Mouse (Mus musculus) limb, embryonic 14.5 days (tissue): ENCODE results near the gene Zcchc4. TPM values are rescaled to one million over a fixed set of nuclear protein-coding genes. Genes with fewer than 3 reads are reported as not detected.

ENCODE experiments used
- ATAC-seq: fragments of 200-750 bp; cut with Nextera tagmentation; 2 replicates; pipeline ENCODE4 v1.8.0; 2017; ENCODE audit warnings: low read depth, moderate number of reproducible peaks, moderate TSS enrichment; ENCODE audit not compliant: low FRiP score
- DNase-seq: peaks from one replicate; pipeline ENCODE4 v3.0.0-alpha.2; 2015; ENCODE audit warnings: low spot score
- H3K27ac ChIP-seq: fragments of 300-500 bp; sonication (generic); replicated peaks from 2 replicates; pipeline ENCODE4 v1.5.1; 2014; ENCODE audit warnings: low read depth, mild to moderate bottlenecking, low read length, moderate library complexity, mixed read lengths
- H3K27me3 ChIP-seq: fragments of 300-500 bp; sonication (generic); 2 replicates; pipeline ENCODE4 v1.6.1; 2014; ENCODE audit warnings: low read length, mixed read lengths; ENCODE audit not compliant: control insufficient read depth, insufficient read depth
- H3K36me3 ChIP-seq: fragments of 300-500 bp; sonication (generic); 2 replicates; pipeline ENCODE4 v1.6.1; 2014; ENCODE audit warnings: mild to moderate bottlenecking, low read length, moderate library complexity, mixed read lengths; ENCODE audit not compliant: control insufficient read depth, insufficient read depth
- H3K4me1 ChIP-seq: fragments of 300-500 bp; sonication (generic); 2 replicates; pipeline ENCODE4 v1.6.1; 2014; ENCODE audit warnings: antibody characterized with exemption, low read length, mixed read lengths; ENCODE audit not compliant: control insufficient read depth, insufficient read depth
- H3K4me2 ChIP-seq: fragments of 300-500 bp; sonication (generic); replicated peaks from 2 replicates; pipeline ENCODE4 v1.6.1; 2014; ENCODE audit warnings: low read depth, mild to moderate bottlenecking, low read length, moderate library complexity; ENCODE audit not compliant: severe bottlenecking
- H3K4me3 ChIP-seq: fragments of 300-500 bp; sonication (generic); replicated peaks from 2 replicates; pipeline ENCODE4 v1.5.1; 2014; ENCODE audit warnings: low read length
- H3K9ac ChIP-seq: fragments of 300-500 bp; sonication (generic); 2 replicates; pipeline ENCODE4 v1.6.1; 2014; ENCODE audit warnings: mild to moderate bottlenecking, low read depth, low read length, moderate library complexity; ENCODE audit not compliant: severe bottlenecking
- H3K9me3 ChIP-seq: fragments of 300-500 bp; sonication (generic); 2 replicates; pipeline ENCODE4 v1.6.1; 2016; ENCODE audit warnings: low read length; ENCODE audit not compliant: control insufficient read depth
- POLR2A ChIP-seq: fragments of 200-500 bp; IDR thresholded peaks from 2 replicates; pipeline ENCODE4 v1.8.0; 2012; ENCODE audit warnings: inconsistent platforms, mild to moderate bottlenecking, moderate library complexity, borderline replicate concordance; ENCODE audit not compliant: insufficient read depth, insufficient read length; ENCODE audit errors: extremely low read depth
- WGBS: fragments of 180-500 bp; shearing (Covaris S2); extraction: QIAGEN DNeasy Blood & Tissue Kit; methylation state at CpG from one replicate; pipeline ENCODE4 v1.1.7; 2014; 5-methylcytosine and 5-hydroxymethylcytosine counted together
- polyA plus RNA-seq, 2 experiments: library from polyadenylated mRNA; depleted of rRNA in 1 of 2; stranded (reverse) in 1 of 2; unstranded in 1 of 2; fragments of >200 nt; fragmentation: Nextera tagmentation in 1 of 2; extraction: Ambion mirVana in 1 of 2; gene quantifications; 2 replicates each; pipeline versions ENCODE4 v1.2.1 to v1.2.3; 2012 to 2014

Zcchc4 gene
- polyA plus RNA-seq, 2 experiments, result 12.0 to 22.5 TPM

DNA sequence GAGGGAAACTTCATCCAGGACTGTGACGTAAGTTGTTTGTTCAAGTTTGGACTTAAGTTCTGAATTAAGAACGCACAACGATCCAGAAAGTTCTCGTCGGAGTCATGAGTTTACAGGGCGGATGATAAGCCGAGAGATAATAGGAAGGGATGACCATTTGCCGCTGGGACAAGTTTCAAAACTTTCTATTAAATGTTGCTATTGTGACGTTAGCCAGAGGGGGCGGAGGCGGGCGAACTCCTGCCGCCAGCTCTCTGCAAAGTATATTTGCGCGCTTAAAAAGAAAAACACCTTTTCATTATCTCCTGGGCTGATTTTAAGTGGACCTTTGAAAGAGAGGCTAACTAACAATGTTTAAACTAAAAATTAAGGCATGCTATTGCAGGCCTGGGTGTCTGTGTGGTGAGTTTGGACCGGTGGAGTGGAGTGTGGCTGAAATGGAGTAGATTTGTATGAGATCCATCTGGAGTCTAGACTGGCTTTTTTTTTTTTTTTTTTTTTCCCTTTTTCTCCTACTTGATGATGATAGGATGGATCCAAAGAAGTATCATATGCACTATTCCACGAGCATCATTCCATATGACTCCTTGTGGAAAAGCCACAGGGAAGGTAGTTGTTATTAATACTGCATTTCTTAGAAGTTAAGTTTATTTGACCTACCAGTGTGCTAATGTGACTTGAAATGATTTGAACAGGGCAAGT is 32.9 kb upstream of the Zcchc4 start:
- H3K27ac ChIP-seq, result peak overlapping the region; percentile 86
- 4% methylated on average over 17 of the region's 17 CpGs for WGBS

DNA sequence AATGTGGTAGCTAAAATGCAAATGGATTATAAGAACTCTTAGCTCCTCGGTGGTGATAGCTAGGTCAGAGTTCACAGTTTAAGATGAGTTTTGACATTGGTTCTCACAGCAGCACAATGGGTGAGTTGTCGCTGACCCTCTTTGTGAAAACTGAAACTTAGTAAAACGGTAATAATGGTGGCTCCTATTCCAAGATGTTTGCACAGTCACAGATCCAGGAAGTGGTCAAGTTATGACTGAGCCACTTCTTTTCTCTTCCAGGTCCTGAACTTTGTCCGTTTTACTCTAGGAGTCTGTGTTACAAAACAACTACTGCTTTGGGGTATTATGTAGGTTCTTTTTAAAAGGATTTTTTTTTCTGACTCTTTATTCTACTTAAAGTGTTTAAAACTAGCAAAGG is 32.0 kb upstream of the Zcchc4 start:
- DNase-seq (no peak), ATAC-seq (no peak)
- no peak for TF ChIP-seq POLR2A
- Histone ChIP-seq H3K4me3 (0 out of 2 replicates have a peak overlapping the region, but pooled peaks have one; percentile 58), H3K27ac (no peak overlapping the region), H3K9ac (no peak overlapping the region), H3K4me1 (peaks cover 8% of the 10 kb centered on the region; the same call in 1 of the 2 replicates), H3K27me3 (no peaks in the 10 kb centered on the region), H3K9me3 (no peaks in the 10 kb centered on the region), H3K36me3 (no peaks in the 10 kb centered on the region), H3K4me2 (peak overlapping the region; percentile 61)
- WGBS, result 80% methylated on average over 4 of the region's 4 CpGs

More for the DNA sequence above, 32.9 kb upstream of the Zcchc4 start:
- Histone ChIP-seq H3K27me3 (no peaks in the 10 kb centered on the region), H3K4me3 (peak overlapping the region; percentile 58), H3K4me1 (peaks cover 8% of the 10 kb centered on the region; the same call in 1 of the 2 replicates), H3K4me2 (peak overlapping the region; percentile 61), H3K36me3 (no peaks in the 10 kb centered on the region), H3K9me3 (no peaks in the 10 kb centered on the region), H3K9ac (peak overlapping the region; percentile 85)
- no peak for TF ChIP-seq POLR2A
- peak; percentile 58; the same call in 1 of the 2 replicates for ATAC-seq
- peak; percentile 60 for DNase-seq

DNA sequence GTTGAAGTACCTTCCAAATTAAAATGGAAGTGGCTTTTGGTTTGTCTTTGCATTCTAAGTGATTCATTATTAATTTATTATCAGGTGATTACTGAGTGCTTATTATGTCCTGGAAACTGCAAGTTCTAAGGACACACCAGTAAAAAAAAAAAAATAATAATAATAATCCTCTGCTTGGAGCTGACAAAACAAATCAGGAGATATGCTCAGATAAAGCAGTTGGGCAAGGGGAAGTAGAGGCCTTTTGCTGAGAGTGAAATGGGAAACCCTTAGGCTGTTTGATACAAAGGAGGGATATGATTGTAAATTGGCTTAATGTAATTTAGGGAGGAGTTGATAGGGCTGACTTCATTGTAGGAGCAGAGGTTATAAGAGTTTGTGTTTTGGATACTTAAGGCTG is 28.3 kb upstream of the Zcchc4 start:
- H3K4me3 ChIP-seq, result no peak overlapping the region
- H3K27me3 ChIP-seq, result no peaks in the 10 kb centered on the region
- H3K36me3 ChIP-seq, result no peaks in the 10 kb centered on the region
- H3K4me1 ChIP-seq, result peaks cover 8% of the 10 kb centered on the region; the same call in 1 of the 2 replicates
- DNase-seq, result no peak
- no peak overlapping the region for H3K9ac ChIP-seq
- no peak for ATAC-seq
- no peak for TF ChIP-seq POLR2A
- H3K9me3 ChIP-seq, result no peaks in the 10 kb centered on the region
- H3K4me2 ChIP-seq, result no peak overlapping the region
- no peak overlapping the region for H3K27ac ChIP-seq

DNA sequence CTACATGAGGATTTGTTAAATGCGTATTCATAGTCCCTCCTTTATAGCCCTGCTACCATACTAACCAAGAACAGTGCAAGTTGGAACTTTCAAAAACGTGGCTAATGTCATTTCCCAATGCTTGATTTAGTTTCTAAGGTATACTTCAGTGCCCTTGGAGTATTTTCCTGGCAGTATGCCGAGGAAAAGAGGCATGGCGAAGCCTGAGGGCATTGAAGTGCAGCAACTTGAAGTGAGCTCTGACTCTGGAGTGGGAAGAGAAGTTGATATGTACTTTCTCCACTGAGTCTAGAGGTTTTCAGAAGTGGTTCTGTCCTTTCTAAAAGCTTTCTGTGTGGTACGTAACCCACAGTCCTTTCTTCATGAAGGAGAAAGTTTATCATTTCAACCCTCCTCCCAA is 26.5 kb upstream of the Zcchc4 start:
- Histone ChIP-seq H3K36me3 (no peaks in the 10 kb centered on the region), H3K4me3 (no peak overlapping the region), H3K27me3 (no peaks in the 10 kb centered on the region), H3K27ac (no peak overlapping the region), H3K4me1 (0 out of 2 replicates have a peak, but pooled peaks cover 2% of the 10 kb centered on the region), H3K9ac (no peak overlapping the region), H3K9me3 (no peaks in the 10 kb centered on the region), H3K4me2 (no peak overlapping the region)
- DNase-seq (no peak), ATAC-seq (no peak)
- TF ChIP-seq POLR2A, result no peak
- WGBS, result 79% methylated on average over 5 of the region's 5 CpGs

DNA sequence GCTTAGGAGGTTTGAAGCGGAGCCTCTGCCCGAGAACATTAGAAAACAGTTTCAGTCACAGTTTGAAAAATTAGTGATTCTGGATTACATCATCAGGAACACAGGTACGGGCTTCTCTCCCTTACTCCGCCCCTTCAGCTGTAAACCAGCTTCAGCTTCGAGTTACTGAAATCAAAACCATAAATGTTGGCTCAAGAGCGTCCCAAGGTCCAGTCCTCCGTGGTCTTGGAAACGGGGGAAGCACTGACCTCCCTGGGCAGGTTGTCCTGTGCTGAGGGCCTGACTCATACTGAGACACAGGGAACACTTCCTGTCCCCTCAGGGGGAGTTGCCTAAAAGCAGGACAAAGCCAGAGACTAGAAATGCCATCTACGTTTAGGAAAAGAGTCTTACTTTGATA is 22.1 kb upstream of the Zcchc4 start:
- H3K36me3 ChIP-seq, result peaks cover 10% of the 10 kb centered on the region
- no peaks in the 10 kb centered on the region for H3K27me3 ChIP-seq
- 69% methylated on average over 9 of the region's 9 CpGs for WGBS
- no peak for TF ChIP-seq POLR2A
- H3K9me3 ChIP-seq, result no peaks in the 10 kb centered on the region
- H3K4me1 ChIP-seq, result no peaks in the 10 kb centered on the region
- H3K4me3 ChIP-seq, result no peak overlapping the region
- no peak overlapping the region for H3K4me2 ChIP-seq
- DNase-seq, result no peak
- no peak for ATAC-seq
- H3K9ac ChIP-seq, result no peak overlapping the region
- H3K27ac ChIP-seq, result no peak overlapping the region
